Mouse (Mus musculus) frontal cortex, postnatal 36 days (tissue): ENCODE data around the gene Tnfsfm13.
"Not testable (repeated sequence)": the region's sequence is repeated elsewhere in the genome, so short reads cannot be mapped to it uniquely, and the experiment has no call there.

Source experiments
- DNase-seq, 2 experiments: peaks; one replicate each; pipeline ENCODE4 v3.0.0; 2022; ENCODE audit warnings: low spot score in 2 of 2

Tnfsfm13 gene

GRCm38 (mm10) chr11:69704613-69705010, 8.7 kb upstream of the Tnfsfm13 start:
- no peak for DNase-seq

- no peak for DNase-seq
Observed at GRCm38 (mm10) chr11:69703814-69704612, 8.1 kb upstream of the Tnfsfm13 start.

GRCm38 (mm10) chr11:69703381-69703780, 7.5 kb upstream of the Tnfsfm13 start:
- not testable (repeated sequence) for DNase-seq

- DNase-seq, result not testable (repeated sequence)
Observed at GRCm38 (mm10) chr11:69702886-69703285, 7.0 kb upstream of the Tnfsfm13 start.

- no peak for DNase-seq
Observed at GRCm38 (mm10) chr11:69699595-69699994, 3.7 kb upstream of the Tnfsfm13 start.

- no peak for DNase-seq
Observed at GRCm38 (mm10) chr11:69698574-69698973, 2.7 kb upstream of the Tnfsfm13 start.

- DNase-seq, result no peak
Observed at GRCm38 (mm10) chr11:69697396-69697795, 1.5 kb upstream of the Tnfsfm13 start.

GRCm38 (mm10) chr11:69695046-69695360, 895 bp downstream of the Tnfsfm13 start:
- peak in 1 of 2 experiments; percentile 60 for DNase-seq

GRCm38 (mm10) chr11:69693421-69693965, 2.4 kb downstream of the Tnfsfm13 start:
- no peak for DNase-seq

GRCm38 (mm10) chr11:69692863-69693262, 3.0 kb downstream of the Tnfsfm13 start:
- no peak for DNase-seq

GRCm38 (mm10) chr11:69692196-69692811, 3.6 kb downstream of the Tnfsfm13 start:
- DNase-seq, result no peak

GRCm38 (mm10) chr11:69689891-69690290, 6.0 kb downstream of the Tnfsfm13 start:
- DNase-seq, result no peak

- DNase-seq, result no peak
Observed at GRCm38 (mm10) chr11:69687061-69687460, 8.8 kb downstream of the Tnfsfm13 start.

- no peak for DNase-seq
Observed at GRCm38 (mm10) chr11:69686377-69686776, 9.5 kb downstream of the Tnfsfm13 start.

- DNase-seq, result peak in 1 of 2 experiments; percentile 56
Observed at GRCm38 (mm10) chr11:69685526-69686148, 10.3 kb downstream of the Tnfsfm13 start, which contains the start of gene Tnfsf13. Tnfsf13 (minus strand) TSS chr11:69685784.

GRCm38 (mm10) chr11:69684936-69685335, 11.0 kb downstream of the Tnfsfm13 start:
- no peak for DNase-seq

- no peak for DNase-seq
Observed at GRCm38 (mm10) chr11:69684128-69684745, 11.7 kb downstream of the Tnfsfm13 start.

GRCm38 (mm10) chr11:69683576-69683975, 12.3 kb downstream of the Tnfsfm13 start:
- DNase-seq, result no peak

- DNase-seq, result peak; percentile 89 to 92
Observed at GRCm38 (mm10) chr11:69682840-69683533, 12.9 kb downstream of the Tnfsfm13 start.

- DNase-seq, result no peak
Observed at GRCm38 (mm10) chr11:69682209-69682839, 13.6 kb downstream of the Tnfsfm13 start.
